Mouse (Mus musculus) forebrain, embryonic 11.5 days (tissue): ENCODE measurements around the gene Mif. TPM values are rescaled to one million over a fixed set of nuclear protein-coding genes. Genes with fewer than 3 reads are reported as not detected.
A peak's percentile ranks its signal among the peaks of the same experiment; 100 is the strongest.

ENCODE experiments used
- ATAC-seq: fragments of 200-750 bp; cut with Nextera tagmentation; replicated peaks from 2 replicates; pipeline ENCODE4 v1.8.0; 2017; ENCODE audit warnings: moderate TSS enrichment; ENCODE audit not compliant: low FRiP score
- DNase-seq: peaks from one replicate; pipeline ENCODE4 v3.0.0-alpha.2; 2017; ENCODE audit warnings: low spot score
- H3K27ac ChIP-seq: fragments of 300-500 bp; sonication (generic); 2 replicates; pipeline ENCODE4 v1.5.1; 2014; ENCODE audit warnings: low read depth, low read length
- H3K27me3 ChIP-seq: fragments of 300-500 bp; sonication (generic); 2 replicates; pipeline ENCODE4 v1.6.1; 2014; ENCODE audit warnings: mild to moderate bottlenecking, low read length, mixed read lengths; ENCODE audit not compliant: control insufficient read depth, insufficient read depth
- H3K36me3 ChIP-seq: fragments of 300-500 bp; sonication (generic); 2 replicates; pipeline ENCODE4 v1.6.1; 2014; ENCODE audit warnings: mild to moderate bottlenecking, low read length, moderate library complexity, mixed read lengths; ENCODE audit not compliant: control insufficient read depth, insufficient read depth
- H3K4me1 ChIP-seq: fragments of 300-500 bp; sonication (generic); replicated peaks from 2 replicates; pipeline ENCODE4 v1.6.1; 2014; ENCODE audit warnings: low read length, mixed read lengths; ENCODE audit not compliant: control insufficient read depth, insufficient read depth
- H3K4me2 ChIP-seq: fragments of 300-500 bp; sonication (generic); 2 replicates; pipeline ENCODE4 v1.6.1; 2014; ENCODE audit warnings: low read depth, mild to moderate bottlenecking, low read length, moderate library complexity, mixed read lengths; ENCODE audit not compliant: severe bottlenecking
- H3K4me3 ChIP-seq: fragments of 300-500 bp; sonication (generic); 2 replicates; pipeline ENCODE4 v1.5.1; 2014; ENCODE audit warnings: low read depth, low read length
- H3K9ac ChIP-seq: fragments of 300-500 bp; sonication (generic); 2 replicates; pipeline ENCODE4 v1.6.1; 2014; ENCODE audit warnings: low read length
- H3K9me3 ChIP-seq: fragments of 300-500 bp; sonication (generic); 2 replicates; pipeline ENCODE4 v1.6.1; 2016; ENCODE audit warnings: low read length, mixed read lengths; ENCODE audit not compliant: control insufficient read depth
- WGBS: fragments of 180-500 bp; shearing (Covaris S2); extraction: QIAGEN DNeasy Blood & Tissue Kit; methylation state at CpG from one replicate; pipeline ENCODE4 v1.1.7; 2014; 5-methylcytosine and 5-hydroxymethylcytosine counted together
- polyA plus RNA-seq: library from polyadenylated mRNA; unstranded; fragments of >200 nt; fragmentation: Nextera tagmentation; extraction: Ambion mirVana; gene quantifications from 2 replicates; pipeline ENCODE4 v1.2.1, GENCODE M21; 2014

Gene Mif
- polyA plus RNA-seq, 1 experiment from 2014 or later, result 2,277 TPM

GRCm38 (mm10) chr10:75839092-75839491 is 20.9 kb downstream of the Mif start:
- H3K9ac ChIP-seq, result no peak overlapping the region
- H3K4me3 ChIP-seq, result no peak overlapping the region
- no peaks in the 10 kb centered on the region for H3K9me3 ChIP-seq
- H3K4me1 ChIP-seq, result no peaks in the 10 kb centered on the region; the same call in 1 of the 2 replicates
- no peaks in the 10 kb centered on the region for H3K36me3 ChIP-seq
- no peak for DNase-seq
- H3K4me2 ChIP-seq, result no peak overlapping the region
- peaks cover 10% of the 10 kb centered on the region; the same call in 1 of the 2 replicates for H3K27me3 ChIP-seq
- H3K27ac ChIP-seq, result no peak overlapping the region
- 91% methylated on average over 10 of the region's 10 CpGs for WGBS
- no peak for ATAC-seq

- Histone ChIP-seq H3K27ac (peak within 1 kb of the TSS; percentile 26; the same call in 1 of the 2 replicates), H3K4me1 (peaks cover 4% of the 10 kb centered on the region), H3K4me2 (peak within 1 kb of the TSS; percentile 55), H3K9ac (peak within 1 kb of the TSS; percentile 52), H3K4me3 (peak within 1 kb of the TSS; percentile 27), H3K9me3 (no peaks in the 10 kb centered on the region), H3K36me3 (no peaks in the 10 kb centered on the region), H3K27me3 (peaks cover 14% of the 10 kb centered on the region; the same call in 1 of the 2 replicates)
- peak; percentile 91 for ATAC-seq
- DNase-seq, result peak; percentile 96
- under 1% methylated on average over 21 of the region's 21 CpGs for WGBS
Measured at GRCm38 (mm10) chr10:75837248-75837759, 22.7 kb downstream of the Mif start, which contains the start of gene Gstt2. TSS of gene Gstt2 (minus strand) at chr10:75837424.

GRCm38 (mm10) chr10:75835761-75836531 is 24.1 kb downstream of the Mif start:
- ATAC-seq, result no peak
- Histone ChIP-seq H3K27me3 (peaks cover 14% of the 10 kb centered on the region; the same call in 1 of the 2 replicates), H3K9me3 (no peaks in the 10 kb centered on the region), H3K4me3 (peak overlapping the region; percentile 9; the same call in 1 of the 2 replicates), H3K4me1 (peaks cover 4% of the 10 kb centered on the region), H3K9ac (no peak overlapping the region), H3K27ac (no peak overlapping the region), H3K36me3 (no peaks in the 10 kb centered on the region), H3K4me2 (peak overlapping the region; percentile 57; the same call in 1 of the 2 replicates)
- no peak for DNase-seq
- WGBS, result 24% methylated on average over 9 of the region's 10 CpGs

- H3K4me3 ChIP-seq, result peak overlapping the region; percentile 9; the same call in 1 of the 2 replicates
- no peak overlapping the region for H3K9ac ChIP-seq
- DNase-seq (peak; percentile 64), ATAC-seq (no peak)
- H3K9me3 ChIP-seq, result no peaks in the 10 kb centered on the region
- 1% methylated on average over 10 of the region's 10 CpGs for WGBS
- H3K27ac ChIP-seq, result no peak overlapping the region
- H3K4me2 ChIP-seq, result peak overlapping the region; percentile 57; the same call in 1 of the 2 replicates
- H3K27me3 ChIP-seq, result peaks cover 14% of the 10 kb centered on the region; the same call in 1 of the 2 replicates
- no peaks in the 10 kb centered on the region for H3K36me3 ChIP-seq
- peaks cover 4% of the 10 kb centered on the region for H3K4me1 ChIP-seq
Measured at GRCm38 (mm10) chr10:75835307-75835706, 24.7 kb downstream of the Mif start.

GRCm38 (mm10) chr10:75834721-75835120 is 25.3 kb downstream of the Mif start:
- Histone ChIP-seq H3K9ac (peak overlapping the region; percentile 48; the same call in 1 of the 2 replicates), H3K4me1 (peaks cover 4% of the 10 kb centered on the region), H3K36me3 (no peaks in the 10 kb centered on the region), H3K4me3 (peak overlapping the region; percentile 31), H3K9me3 (no peaks in the 10 kb centered on the region), H3K27ac (no peak overlapping the region), H3K27me3 (peaks cover 14% of the 10 kb centered on the region; the same call in 1 of the 2 replicates), H3K4me2 (peak overlapping the region; percentile 57)
- DNase-seq (no peak), ATAC-seq (no peak)
- 4% methylated on average over 9 of the region's 9 CpGs for WGBS

- Histone ChIP-seq H3K4me3 (peak overlapping the region; percentile 31), H3K9ac (peak overlapping the region; percentile 48; the same call in 1 of the 2 replicates), H3K36me3 (no peaks in the 10 kb centered on the region), H3K27me3 (peaks cover 14% of the 10 kb centered on the region; the same call in 1 of the 2 replicates), H3K9me3 (no peaks in the 10 kb centered on the region), H3K4me2 (peak overlapping the region; percentile 57), H3K27ac (no peak overlapping the region), H3K4me1 (peaks cover 4% of the 10 kb centered on the region)
- ATAC-seq (no peak), DNase-seq (peak; percentile 82)
- 2% methylated on average over 21 of the region's 21 CpGs for WGBS
Measured at GRCm38 (mm10) chr10:75834250-75834649, 25.8 kb downstream of the Mif start.

GRCm38 (mm10) chr10:75833456-75834080 is 26.5 kb downstream of the Mif start:
- H3K4me1 ChIP-seq, result peaks cover 4% of the 10 kb centered on the region
- H3K27me3 ChIP-seq, result peaks cover 14% of the 10 kb centered on the region; the same call in 1 of the 2 replicates
- H3K9ac ChIP-seq, result peak overlapping the region; percentile 48
- no peak overlapping the region for H3K27ac ChIP-seq
- no peaks in the 10 kb centered on the region for H3K36me3 ChIP-seq
- no peaks in the 10 kb centered on the region for H3K9me3 ChIP-seq
- DNase-seq (no peak), ATAC-seq (no peak)
- peak overlapping the region; percentile 31 for H3K4me3 ChIP-seq
- H3K4me2 ChIP-seq, result peak overlapping the region; percentile 57
- WGBS, result 17% methylated on average over 21 of the region's 21 CpGs

- H3K27me3 ChIP-seq, result peaks cover 14% of the 10 kb centered on the region; the same call in 1 of the 2 replicates
- ATAC-seq (no peak), DNase-seq (no peak)
- H3K4me3 ChIP-seq, result no peak overlapping the region
- H3K36me3 ChIP-seq, result no peaks in the 10 kb centered on the region
- H3K9me3 ChIP-seq, result no peaks in the 10 kb centered on the region
- no peak overlapping the region for H3K27ac ChIP-seq
- 70% methylated on average over 13 of the region's 13 CpGs for WGBS
- H3K4me1 ChIP-seq, result peaks cover 4% of the 10 kb centered on the region
- H3K4me2 ChIP-seq, result no peak overlapping the region
- no peak overlapping the region for H3K9ac ChIP-seq
Measured at GRCm38 (mm10) chr10:75832272-75832895, 27.7 kb downstream of the Mif start.
